Mouse (Mus musculus) naive thymus-derived CD4-positive, alpha-beta T cell, adult 2 months (primary cell): ENCODE measurements around the gene Teddm1a.
A peak's percentile ranks its signal among the peaks of the same experiment; 100 is the strongest.
"Not testable (repeated sequence)": the region's sequence is repeated elsewhere in the genome, so short reads cannot be mapped to it uniquely, and the experiment has no call there.

Experiments
- DNase-seq: peaks from one replicate; pipeline ENCODE4 v3.0.0-alpha.2; 2011; ENCODE audit warnings: low read depth

The Teddm1a gene

DNA sequence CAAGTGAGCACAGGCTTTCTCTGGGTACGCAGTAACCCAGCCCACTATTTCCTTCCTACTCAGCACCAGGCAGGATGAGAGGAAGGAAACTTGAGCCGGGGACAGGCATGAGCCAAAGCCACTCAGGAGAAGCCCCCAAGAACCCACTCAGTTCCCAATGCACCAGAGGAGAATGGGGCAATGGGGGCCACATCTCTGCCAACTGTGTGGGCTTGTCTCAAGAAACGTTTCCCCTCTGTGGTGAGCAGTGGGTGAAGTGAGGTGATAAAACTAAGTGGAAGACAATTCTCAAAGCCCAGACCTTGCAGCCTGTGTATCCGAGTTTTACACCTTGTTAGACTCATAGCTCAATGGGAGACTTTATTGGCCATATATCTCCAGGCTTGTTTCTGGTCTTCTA lies at the start of gene Teddm1a:
Gene Teddm1a (plus strand): TSS at position 301 of the 400 bp plus-strand sequence.
- no peak for DNase-seq

DNA sequence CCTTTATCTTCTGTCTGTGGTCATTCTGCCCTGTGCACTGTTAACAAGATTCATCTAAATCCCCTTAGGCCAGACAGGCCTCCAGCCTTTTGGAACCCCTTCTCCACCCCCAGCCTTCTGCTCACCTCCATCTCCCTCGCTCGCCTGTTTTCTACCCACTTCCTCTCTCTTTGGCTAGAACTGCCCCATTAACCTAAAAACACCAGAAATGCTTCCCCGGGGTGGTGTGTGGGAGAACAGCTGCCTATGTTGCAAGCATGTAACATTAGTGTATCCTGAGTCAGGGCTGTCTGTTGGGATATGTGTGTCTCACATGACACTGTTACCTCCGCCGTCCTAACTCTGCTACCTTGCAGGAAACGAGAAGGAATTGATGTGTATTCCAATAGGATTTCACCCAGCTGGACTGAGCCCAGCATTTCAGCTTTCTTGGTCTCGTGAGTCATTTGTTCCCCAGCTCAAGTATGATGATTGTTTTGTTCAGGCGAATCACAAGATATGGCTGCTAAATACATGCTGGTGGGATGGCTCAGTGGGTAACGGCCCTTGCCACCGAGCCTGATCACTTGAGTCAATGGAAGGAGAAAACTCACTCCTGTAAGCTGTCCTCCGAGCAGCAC lies 49.3 kb upstream of the Teddm1a start:
- no peak for DNase-seq

DNA sequence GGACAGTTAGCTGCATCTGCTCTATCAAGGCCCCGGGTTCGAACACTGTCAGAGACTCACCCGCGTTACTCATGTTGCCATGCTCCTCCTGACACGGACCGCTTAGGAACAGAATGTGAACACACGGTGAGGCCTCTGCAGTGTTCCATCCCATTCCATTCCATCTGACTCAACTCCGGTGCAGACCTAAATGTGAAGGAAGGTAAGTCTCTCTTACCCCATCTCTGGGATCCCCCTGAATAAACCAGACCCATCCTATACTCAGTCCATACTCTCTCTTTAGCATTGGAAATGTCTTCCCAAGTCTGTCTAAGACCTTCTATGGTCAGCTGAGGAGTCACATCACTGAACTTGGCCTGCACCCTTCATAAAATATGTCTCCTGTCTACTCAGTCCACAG lies 47.5 kb upstream of the Teddm1a start, which contains the start of gene Rgsl1:
Gene Rgsl1 (minus strand): TSS at position 101 of the 400 bp plus-strand sequence.
- no peak for DNase-seq

GRCm38 (mm10) chr1:153846420-153846819 lies 45.1 kb upstream of the Teddm1a start:
- DNase-seq = peak; percentile 5

- DNase-seq = peak; percentile 73
Observed at GRCm38 (mm10) chr1:153846867-153847266, 44.7 kb upstream of the Teddm1a start.

DNA sequence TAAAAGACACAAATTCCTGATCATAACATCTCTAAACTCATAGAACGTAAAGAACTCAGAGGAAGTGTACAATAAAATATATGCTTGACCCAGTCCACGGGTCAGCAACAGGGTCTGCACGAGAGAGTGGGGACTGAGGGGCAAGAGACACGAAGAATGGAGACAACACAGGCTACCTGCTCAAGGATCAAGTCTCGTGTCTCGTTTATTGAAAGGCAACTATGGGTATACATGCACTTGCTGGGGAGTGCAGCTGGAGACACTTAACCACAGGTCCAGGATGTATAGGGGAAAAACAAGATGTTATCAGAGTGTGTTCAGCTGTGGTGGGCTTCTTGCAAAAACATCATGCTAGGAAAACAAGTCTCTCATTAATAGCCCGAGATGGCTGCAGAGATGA lies 38.8 kb upstream of the Teddm1a start:
- DNase-seq = not testable (repeated sequence)

- DNase-seq = no peak
Observed at GRCm38 (mm10) chr1:153855946-153856345, 35.6 kb upstream of the Teddm1a start.

GRCm38 (mm10) chr1:153874045-153874444 lies 17.5 kb upstream of the Teddm1a start, which contains the start of gene Teddm1b:
Gene Teddm1b, plus strand, starts transcription at chr1:153874345.
- no peak for DNase-seq

GRCm38 (mm10) chr1:153880391-153880790 lies 11.2 kb upstream of the Teddm1a start:
- DNase-seq = not testable (repeated sequence)

- DNase-seq = no peak
Observed at GRCm38 (mm10) chr1:153886024-153886633, 5.4 kb upstream of the Teddm1a start.

DNA sequence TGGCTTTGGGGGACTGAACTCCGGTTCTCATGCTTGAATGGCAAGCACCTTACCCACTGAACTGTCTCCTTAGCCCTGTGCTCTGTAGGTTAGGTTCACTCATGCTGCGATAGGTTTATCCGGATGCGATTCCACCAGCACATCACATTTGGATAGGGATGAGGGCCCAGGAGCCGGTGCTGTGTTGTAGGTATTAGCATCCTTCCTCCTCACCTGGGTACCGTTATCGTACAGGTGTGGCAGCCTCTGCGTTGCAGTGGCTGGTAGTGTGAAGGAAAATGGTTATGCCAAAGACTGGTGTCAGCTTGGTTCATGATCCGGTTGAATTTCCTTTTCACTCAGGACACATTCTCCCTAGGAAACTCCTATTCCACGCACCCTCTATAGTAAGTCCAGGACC lies 1.4 kb upstream of the Teddm1a start:
- no peak for DNase-seq

- no peak for DNase-seq
Observed at GRCm38 (mm10) chr1:153893746-153894145, 2.2 kb downstream of the Teddm1a start.

DNA sequence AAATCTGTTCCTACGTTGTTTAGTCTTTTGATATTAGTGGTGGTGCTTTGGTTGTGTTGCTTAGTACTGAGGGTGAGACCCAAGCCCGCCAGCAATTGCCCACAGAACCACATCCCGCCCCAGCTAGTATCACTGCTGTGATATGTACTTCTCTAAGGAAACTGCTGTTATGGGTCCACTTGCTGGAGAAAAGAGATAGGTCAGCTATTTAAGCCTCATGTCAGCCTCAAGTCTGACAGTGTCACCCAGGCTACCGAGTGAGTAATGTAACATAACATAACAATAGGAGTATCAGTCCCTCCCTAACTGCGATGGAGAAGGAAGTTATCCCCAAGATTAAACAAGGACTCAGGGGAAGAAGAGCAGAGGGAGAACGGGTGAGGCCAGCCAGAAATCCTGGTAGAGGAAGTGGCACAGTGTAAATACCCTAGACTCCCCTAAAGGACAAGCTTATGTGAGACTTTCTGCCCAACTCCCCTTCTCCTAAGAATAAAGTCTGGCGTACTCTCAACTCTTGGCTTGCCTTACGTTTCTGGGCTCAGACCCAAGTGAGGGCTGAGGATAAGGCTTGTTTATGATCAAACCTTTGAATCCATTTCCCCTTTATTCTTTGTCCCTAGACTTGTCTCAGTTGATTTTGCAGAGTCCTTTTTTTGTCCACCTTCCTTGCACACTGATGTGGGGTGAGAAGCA lies 2.8 kb downstream of the Teddm1a start:
- no peak for DNase-seq

DNA sequence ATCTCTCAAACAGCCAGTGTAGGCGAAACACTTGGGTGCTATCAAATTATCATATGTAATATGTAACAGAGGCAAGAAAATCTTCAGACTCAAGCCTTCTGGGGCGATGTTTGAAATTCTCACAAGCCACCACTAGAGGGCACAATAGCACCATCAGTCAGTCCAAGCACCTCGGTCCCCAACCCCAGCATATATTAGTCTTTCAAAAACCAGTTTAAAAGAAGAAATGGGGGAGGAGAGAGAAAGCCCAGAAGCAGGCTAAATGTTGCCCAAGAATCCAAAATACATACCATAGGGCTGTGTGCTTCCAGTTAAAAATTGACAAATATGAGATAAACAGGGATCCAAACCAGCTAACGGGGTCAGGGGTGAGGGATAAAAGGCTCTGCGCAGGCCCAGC lies 3.4 kb downstream of the Teddm1a start:
- peak; percentile 87 for DNase-seq

DNA sequence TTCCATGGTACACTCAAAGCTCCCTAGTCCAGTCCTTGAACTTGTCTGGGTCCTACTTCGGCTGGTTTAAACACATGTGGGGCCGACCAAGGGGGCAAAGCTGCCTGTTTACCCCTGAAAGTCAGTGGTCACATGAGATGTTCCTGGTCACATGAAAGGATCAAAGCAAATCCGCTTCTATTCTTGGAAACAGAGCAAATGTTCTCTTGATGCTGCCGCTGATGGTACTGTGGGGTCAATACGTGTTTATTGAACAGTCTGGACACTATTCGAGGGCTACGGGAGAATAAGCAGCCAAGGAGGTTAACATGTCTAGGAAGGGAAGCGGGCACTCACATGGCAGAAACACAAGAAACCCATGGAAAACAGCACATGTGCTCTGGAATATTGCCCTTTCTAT lies 5.7 kb downstream of the Teddm1a start:
- DNase-seq = no peak

GRCm38 (mm10) chr1:153898989-153899730 lies 7.6 kb downstream of the Teddm1a start:
- DNase-seq = no peak

- DNase-seq = peak; percentile 94
Observed at GRCm38 (mm10) chr1:153899731-153900380, 8.3 kb downstream of the Teddm1a start, which contains the start of the genes Glul and Teddm2. Gene Glul, plus strand, starts transcription at chr1:153899944. Gene Teddm2, minus strand, starts transcription at chr1:153900228.

- no peak for DNase-seq
Observed at GRCm38 (mm10) chr1:153900381-153900780, 8.8 kb downstream of the Teddm1a start.

DNA sequence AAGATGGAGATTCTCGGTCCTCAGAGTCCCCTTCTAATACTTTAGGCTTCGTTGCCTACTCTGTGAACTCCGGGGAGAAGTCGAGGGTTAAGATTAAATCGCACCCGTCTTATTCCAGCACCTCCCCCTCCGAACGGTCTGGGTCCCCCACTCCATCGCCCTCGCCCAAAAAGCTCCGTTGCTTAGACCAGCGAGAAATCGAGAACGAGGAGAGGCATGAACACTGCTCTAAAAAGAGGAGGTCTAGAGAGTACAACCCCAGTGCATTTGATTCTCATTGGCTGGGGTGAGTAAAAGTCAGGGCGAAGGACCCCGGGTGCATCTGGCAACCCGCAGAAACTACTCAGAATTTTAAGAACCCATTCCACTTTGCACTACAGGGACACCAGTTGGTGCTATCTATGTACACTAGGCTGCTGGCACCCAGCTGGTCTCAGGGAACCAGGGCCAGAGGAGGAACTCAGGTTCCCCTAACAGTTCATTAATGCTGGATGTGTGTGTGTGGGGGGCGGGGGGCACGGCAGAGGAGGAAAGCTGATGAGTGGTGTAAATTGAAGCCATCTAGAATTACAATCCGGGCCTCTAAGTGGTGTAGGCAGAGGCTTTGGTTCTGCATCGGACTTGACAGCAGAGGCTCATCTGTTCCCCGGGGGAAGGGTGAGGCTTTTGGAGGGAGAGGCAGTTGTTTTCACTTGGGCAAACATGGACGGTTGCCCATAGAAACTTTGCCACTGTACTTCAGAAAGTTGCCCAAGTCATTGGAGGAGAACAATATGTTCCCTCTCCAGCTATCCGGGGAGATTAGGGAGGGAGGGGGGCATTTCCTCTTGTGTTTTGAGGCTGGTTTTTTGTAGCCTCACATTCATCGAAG lies 9.6 kb downstream of the Teddm1a start:
- DNase-seq = peak; percentile 37

DNA sequence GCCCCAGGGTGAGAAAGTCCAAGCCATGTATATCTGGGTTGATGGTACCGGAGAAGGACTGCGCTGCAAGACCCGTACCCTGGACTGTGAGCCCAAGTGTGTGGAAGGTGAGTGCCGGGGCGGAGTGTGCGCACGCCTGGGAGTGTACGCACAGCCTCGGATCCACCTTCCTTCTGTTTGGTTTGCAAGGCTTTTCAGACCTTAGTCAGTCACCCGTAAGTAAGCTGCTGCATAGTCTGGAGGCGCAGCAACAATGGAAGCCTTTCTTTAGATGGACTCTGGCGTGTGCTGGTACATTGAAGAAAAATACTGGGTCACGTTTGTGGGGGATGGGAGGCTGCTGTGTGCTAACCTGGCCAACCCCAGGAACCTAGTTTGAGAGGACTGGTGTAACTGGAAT lies 11.5 kb downstream of the Teddm1a start:
- no peak for DNase-seq

GRCm38 (mm10) chr1:153904236-153904635 lies 12.7 kb downstream of the Teddm1a start:
- DNase-seq = no peak
